Mouse (Mus musculus): Measurements from ENCODE around the gene Slc46a1.

GRCm38 (mm10) chr11:78500623-78501202 is 35.2 kb downstream of the Slc46a1 start:
- TF ChIP-seq CTCF (IDR thresholded peaks at IDR 0.05; ENCODE audit: borderline replicate concordance, insufficient read depth, low read length): no peak
- TF ChIP-seq POLR2A (IDR thresholded peaks at IDR 0.05; ENCODE audit: low read depth, low read length): no peak
